Mouse (Mus musculus): ENCODE measurements at regions not wholly inside any gene's neighbourhood (a gene's known extent, or its start where the extent isn't known, plus 50 kb on each side); places are given as distances from the start of the nearest gene placed in this dataset.

DNA sequence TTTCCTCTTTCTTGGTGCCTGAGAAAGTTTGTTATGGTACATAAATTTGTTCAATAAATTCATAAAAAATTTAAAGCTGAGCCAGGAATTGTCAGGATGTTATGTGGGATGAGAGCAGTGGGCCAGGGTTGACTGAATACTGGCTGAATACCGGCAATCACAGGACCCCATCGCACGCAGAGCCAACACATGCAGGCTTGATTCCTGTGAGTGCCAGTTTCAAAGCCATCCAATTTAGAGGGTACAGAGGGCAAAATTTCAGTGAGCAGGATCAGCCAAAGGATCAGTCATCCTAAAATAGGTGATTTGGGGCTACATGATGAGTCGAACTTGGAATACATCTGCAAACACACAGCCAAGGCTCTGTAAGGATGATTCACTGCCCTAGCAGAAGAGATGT lies 583.6 kb upstream of the Nectin3 start:
- Histone ChIP-seq H3K27ac (ENCODE audit: insufficient read depth, low read depth, low read length) (no peak overlapping the region), H3K4me1 (ENCODE audit: control insufficient read depth, insufficient read depth, low read length) (no peaks in the 10 kb centered on the region), H3K4me3 (ENCODE audit: insufficient read depth, low read depth, low read length) (no peak overlapping the region), H3K27me3 (replicated peaks; ENCODE audit: control insufficient read depth, insufficient read depth, low read length) (no peaks in the 10 kb centered on the region), H3K36me3 (ENCODE audit: control insufficient read depth, insufficient read depth, low read length) (no peaks in the 10 kb centered on the region)
- DNase-seq, result no peak
- TF ChIP-seq CTCF (conservative IDR thresholded peaks at IDR 0.05; ENCODE audit: insufficient read depth, insufficient read length, low read depth, low read length), result no peak
- 83% methylated on average over 4 of the region's 4 CpGs for WGBS

DNA sequence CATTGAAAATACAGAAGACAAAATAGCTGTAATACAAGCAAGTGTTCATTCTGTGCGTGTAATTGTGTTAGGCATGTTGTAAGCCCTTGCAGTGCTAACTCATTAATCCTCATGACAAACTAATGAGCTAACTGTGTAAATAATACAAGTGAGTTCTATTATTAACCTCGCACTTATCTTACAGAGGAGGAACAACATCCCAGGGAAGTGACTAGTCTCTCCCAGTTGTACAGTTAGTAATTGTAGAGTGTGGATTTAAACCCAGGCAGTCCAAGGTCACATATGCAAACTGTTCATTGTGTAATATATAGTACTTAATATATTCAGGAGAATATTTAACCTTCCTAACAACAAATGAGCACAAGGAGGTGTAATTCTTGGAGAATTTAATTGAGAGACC lies 582.0 kb upstream of the Nectin3 start:
- 47% methylated on average over 2 of the region's 2 CpGs for WGBS
- H3K27me3 ChIP-seq (replicated peaks; ENCODE audit: control insufficient read depth, insufficient read depth, low read length), result no peaks in the 10 kb centered on the region
- H3K36me3 ChIP-seq (ENCODE audit: control insufficient read depth, insufficient read depth, low read length), result no peaks in the 10 kb centered on the region
- no peak overlapping the region for H3K4me3 ChIP-seq (ENCODE audit: insufficient read depth, low read depth, low read length)
- H3K4me1 ChIP-seq (ENCODE audit: control insufficient read depth, insufficient read depth, low read length), result no peaks in the 10 kb centered on the region
- TF ChIP-seq CTCF (conservative IDR thresholded peaks at IDR 0.05; ENCODE audit: insufficient read depth, insufficient read length, low read depth, low read length) (no peak), POLR2A (IDR thresholded peaks at IDR 0.05; ENCODE audit: low read depth, low read length) (no peak)
- no peak overlapping the region for H3K27ac ChIP-seq (ENCODE audit: insufficient read depth, low read depth, low read length)
- DNase-seq, result no peak

DNA sequence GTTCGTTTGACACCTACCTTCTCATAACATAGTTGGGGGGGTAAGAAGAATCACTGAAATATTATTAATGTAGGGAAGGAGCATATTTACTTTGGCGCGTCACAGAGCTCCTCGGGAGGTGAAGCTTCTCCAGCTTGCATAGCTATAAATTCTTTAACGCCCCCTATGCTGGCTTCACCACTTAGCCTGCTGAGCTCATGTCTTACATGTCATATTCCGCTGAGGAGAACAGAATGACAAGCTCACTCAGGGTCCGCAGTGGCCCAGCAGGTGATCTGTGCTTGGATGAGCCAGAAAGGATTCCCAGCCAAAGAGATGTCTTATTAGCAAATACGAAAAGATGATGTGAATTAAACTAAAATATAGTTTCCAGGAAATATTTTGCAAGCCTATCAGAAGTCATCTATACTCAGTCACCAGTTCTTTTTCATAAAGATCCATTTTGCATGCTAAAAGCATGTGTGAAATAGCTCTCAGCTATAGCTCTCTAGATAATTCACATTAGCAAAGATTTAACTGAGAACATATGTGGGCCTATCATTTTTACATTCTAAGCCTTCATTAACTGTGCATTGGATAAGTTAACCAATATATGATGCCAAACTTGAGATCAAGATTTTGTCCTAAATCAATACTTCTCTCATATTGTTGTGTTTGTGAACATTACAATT lies 561.1 kb upstream of the Nectin3 start:
- 81% methylated on average over 8 of the region's 8 CpGs for WGBS
- H3K4me3 ChIP-seq (ENCODE audit: insufficient read depth, low read depth, low read length), result no peak overlapping the region
- no peaks in the 10 kb centered on the region for H3K27me3 ChIP-seq (replicated peaks; ENCODE audit: control insufficient read depth, insufficient read depth, low read length)
- TF ChIP-seq CTCF (conservative IDR thresholded peaks at IDR 0.05; ENCODE audit: insufficient read depth, insufficient read length, low read depth, low read length), result no peak
- no peak for TF ChIP-seq POLR2A (IDR thresholded peaks at IDR 0.05; ENCODE audit: low read depth, low read length)
- H3K27ac ChIP-seq (ENCODE audit: insufficient read depth, low read depth, low read length), result no peak overlapping the region
- H3K36me3 ChIP-seq (ENCODE audit: control insufficient read depth, insufficient read depth, low read length), result no peaks in the 10 kb centered on the region
- H3K4me1 ChIP-seq (ENCODE audit: control insufficient read depth, insufficient read depth, low read length), result no peaks in the 10 kb centered on the region
- no peak for DNase-seq

DNA sequence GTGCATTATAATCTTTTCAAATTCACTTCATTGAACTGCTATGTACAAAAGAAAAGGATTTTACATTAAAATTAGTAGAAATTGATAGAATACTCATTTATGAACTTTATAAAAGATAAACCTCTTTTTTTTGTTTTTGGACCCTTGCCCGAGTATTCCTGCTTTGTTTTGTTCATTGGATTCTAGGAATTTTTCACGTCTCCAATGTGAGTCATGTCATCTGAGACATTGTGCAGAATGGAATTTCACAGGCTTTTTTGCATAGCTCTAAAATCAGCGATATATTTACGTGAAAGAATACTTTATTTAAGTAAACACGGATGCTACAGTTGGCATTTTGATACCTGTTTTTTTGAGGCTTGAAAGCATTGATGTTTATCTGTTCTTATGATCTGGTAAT lies 560.5 kb upstream of the Nectin3 start:
- Histone ChIP-seq H3K36me3 (ENCODE audit: control insufficient read depth, insufficient read depth, low read length) (no peaks in the 10 kb centered on the region), H3K4me3 (ENCODE audit: insufficient read depth, low read depth, low read length) (no peak overlapping the region), H3K27me3 (replicated peaks; ENCODE audit: control insufficient read depth, insufficient read depth, low read length) (no peaks in the 10 kb centered on the region), H3K4me1 (ENCODE audit: control insufficient read depth, insufficient read depth, low read length) (no peaks in the 10 kb centered on the region), H3K27ac (ENCODE audit: insufficient read depth, low read depth, low read length) (no peak overlapping the region)
- WGBS, result 70% methylated on average over 5 of the region's 5 CpGs
- TF ChIP-seq POLR2A (IDR thresholded peaks at IDR 0.05; ENCODE audit: low read depth, low read length) (no peak), CTCF (conservative IDR thresholded peaks at IDR 0.05; ENCODE audit: insufficient read depth, insufficient read length, low read depth, low read length) (no peak)
- no peak for DNase-seq

DNA sequence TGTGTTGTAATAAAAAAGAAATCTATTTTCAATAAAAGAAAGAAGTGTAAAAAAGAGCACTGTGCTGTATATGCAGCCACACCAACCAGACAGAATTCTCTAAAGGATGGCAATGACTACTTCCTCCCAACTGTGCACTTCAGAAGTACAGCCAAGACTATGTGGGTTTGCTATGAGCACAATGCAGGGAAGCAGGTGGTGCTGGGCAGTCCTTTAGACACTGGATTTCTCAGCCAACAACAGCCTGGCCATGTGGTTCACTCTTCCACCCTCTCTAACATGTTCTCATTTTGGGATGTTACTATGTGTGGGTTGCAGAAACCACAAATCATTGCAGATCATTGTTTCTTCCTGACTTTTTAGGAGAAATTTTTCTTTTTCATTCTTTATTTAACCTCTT lies 527.6 kb upstream of the Nectin3 start:
- Histone ChIP-seq H3K36me3 (ENCODE audit: control insufficient read depth, insufficient read depth, low read length) (no peaks in the 10 kb centered on the region), H3K27me3 (replicated peaks; ENCODE audit: control insufficient read depth, insufficient read depth, low read length) (no peaks in the 10 kb centered on the region), H3K4me3 (ENCODE audit: insufficient read depth, low read depth, low read length) (no peak overlapping the region), H3K27ac (ENCODE audit: insufficient read depth, low read depth, low read length) (no peak overlapping the region), H3K4me1 (ENCODE audit: control insufficient read depth, insufficient read depth, low read length) (no peaks in the 10 kb centered on the region)
- TF ChIP-seq CTCF (conservative IDR thresholded peaks at IDR 0.05; ENCODE audit: insufficient read depth, insufficient read length, low read depth, low read length) (no peak), POLR2A (IDR thresholded peaks at IDR 0.05; ENCODE audit: low read depth, low read length) (no peak)
- DNase-seq, result no peak

DNA sequence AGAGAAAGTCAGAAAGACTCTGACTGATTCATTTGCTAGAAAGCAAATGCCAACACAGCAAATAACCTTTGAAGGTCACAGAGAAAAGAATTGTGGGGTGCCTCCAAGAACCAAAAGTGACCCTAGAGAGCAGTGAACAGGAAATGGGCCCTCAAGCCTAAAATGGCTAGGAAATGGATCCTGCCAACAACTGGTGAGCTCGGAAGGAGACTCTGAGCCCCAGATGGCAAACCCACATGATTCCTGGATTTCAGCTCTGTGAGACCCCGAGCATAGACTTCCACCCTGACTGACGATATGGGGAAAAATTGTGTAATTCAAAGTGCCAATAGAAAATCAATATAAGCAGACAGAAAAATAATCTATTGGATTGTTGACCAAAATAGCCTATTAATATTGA lies 519.2 kb upstream of the Nectin3 start:
- Histone ChIP-seq H3K36me3 (ENCODE audit: control insufficient read depth, insufficient read depth, low read length) (no peaks in the 10 kb centered on the region), H3K27ac (ENCODE audit: insufficient read depth, low read depth, low read length) (no peak overlapping the region), H3K4me1 (ENCODE audit: control insufficient read depth, insufficient read depth, low read length) (no peaks in the 10 kb centered on the region), H3K27me3 (replicated peaks; ENCODE audit: control insufficient read depth, insufficient read depth, low read length) (no peaks in the 10 kb centered on the region), H3K4me3 (ENCODE audit: insufficient read depth, low read depth, low read length) (no peak overlapping the region)
- TF ChIP-seq CTCF (conservative IDR thresholded peaks at IDR 0.05; ENCODE audit: insufficient read depth, insufficient read length, low read depth, low read length) (no peak), POLR2A (IDR thresholded peaks at IDR 0.05; ENCODE audit: low read depth, low read length) (no peak)
- no peak for DNase-seq
- 84% methylated on average over 3 of the region's 3 CpGs for WGBS

DNA sequence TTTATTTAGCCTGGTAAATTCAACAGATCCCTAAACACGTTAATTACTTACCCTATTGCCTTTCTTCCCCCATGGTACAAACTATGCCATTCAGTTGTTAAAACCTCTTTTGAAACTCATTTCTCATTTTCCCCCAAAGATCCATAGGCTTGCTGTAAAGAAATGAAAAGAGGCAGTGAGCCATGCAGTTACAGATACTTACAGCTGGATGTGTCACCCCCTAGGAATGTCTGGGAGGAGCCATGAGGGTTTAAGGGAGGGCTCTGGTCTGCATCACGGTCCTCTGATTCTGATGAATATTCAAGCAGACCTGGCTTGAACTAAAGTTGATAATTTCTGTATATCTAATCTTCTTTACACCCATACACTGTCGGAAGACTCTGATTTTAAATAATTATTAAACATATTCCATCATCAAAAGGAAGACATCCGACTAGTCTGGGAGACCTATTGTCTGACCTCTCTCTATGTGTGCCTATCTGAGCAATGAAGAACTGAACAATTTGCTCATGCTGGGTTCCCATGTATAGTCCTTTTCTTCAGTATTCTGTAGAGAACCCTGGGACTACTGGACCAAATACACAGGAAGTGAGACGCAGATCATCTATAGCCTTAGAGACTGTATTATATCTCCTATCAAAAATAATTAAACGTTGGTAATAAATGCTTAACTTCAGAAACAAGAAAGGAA lies 484.7 kb upstream of the Nectin3 start:
- no peak for DNase-seq
- Histone ChIP-seq H3K36me3 (ENCODE audit: control insufficient read depth, insufficient read depth, low read length) (no peaks in the 10 kb centered on the region), H3K4me3 (ENCODE audit: insufficient read depth, low read depth, low read length) (no peak overlapping the region), H3K4me1 (ENCODE audit: control insufficient read depth, insufficient read depth, low read length) (no peaks in the 10 kb centered on the region), H3K27ac (ENCODE audit: insufficient read depth, low read depth, low read length) (no peak overlapping the region), H3K27me3 (replicated peaks; ENCODE audit: control insufficient read depth, insufficient read depth, low read length) (no peaks in the 10 kb centered on the region)
- TF ChIP-seq CTCF (conservative IDR thresholded peaks at IDR 0.05; ENCODE audit: insufficient read depth, insufficient read length, low read depth, low read length), result no peak
- TF ChIP-seq POLR2A (IDR thresholded peaks at IDR 0.05; ENCODE audit: low read depth, low read length), result no peak
- 69% methylated on average over 6 of the region's 6 CpGs for WGBS
